Mouse (Mus musculus): ENCODE data around the gene Gfod2. TPM values are rescaled to one million over a fixed set of nuclear protein-coding genes. Genes with fewer than 3 reads are reported as not detected.
A peak's percentile ranks its signal among the peaks of the same experiment; 100 is the strongest.

Gene Gfod2
- polyA plus RNA-seq, 1 experiment from 2014 or later: 52.9 TPM

GRCm38 (mm10) chr8:105693648-105694047 is 64.8 kb downstream of the Gfod2 start:
- Histone ChIP-seq H3K4me1 (ENCODE audit: control insufficient read depth, insufficient read depth, low read length) (peaks cover 16% of the 10 kb centered on the region), H3K27ac (ENCODE audit: low read depth, low read length) (peak overlapping the region; percentile 80), H3K36me3 (ENCODE audit: control insufficient read depth, insufficient read depth, low read length) (peaks cover 22% of the 10 kb centered on the region), H3K9me3 (ENCODE audit: control insufficient read depth, low read length) (no peaks in the 10 kb centered on the region), H3K4me2 (ENCODE audit: low read depth, low read length) (peak overlapping the region; percentile 64), H3K27me3 (ENCODE audit: control insufficient read depth, insufficient read depth, low read length) (no peaks in the 10 kb centered on the region), H3K4me3 (ENCODE audit: low read depth, low read length) (peak overlapping the region; percentile 49), H3K9ac (replicated peaks; ENCODE audit: low read depth, low read length) (peak overlapping the region; percentile 62)
- WGBS: 4% methylated on average over 18 of the region's 30 CpGs
- peak; percentile 81 for ATAC-seq (ENCODE audit: low read depth)

DNA sequence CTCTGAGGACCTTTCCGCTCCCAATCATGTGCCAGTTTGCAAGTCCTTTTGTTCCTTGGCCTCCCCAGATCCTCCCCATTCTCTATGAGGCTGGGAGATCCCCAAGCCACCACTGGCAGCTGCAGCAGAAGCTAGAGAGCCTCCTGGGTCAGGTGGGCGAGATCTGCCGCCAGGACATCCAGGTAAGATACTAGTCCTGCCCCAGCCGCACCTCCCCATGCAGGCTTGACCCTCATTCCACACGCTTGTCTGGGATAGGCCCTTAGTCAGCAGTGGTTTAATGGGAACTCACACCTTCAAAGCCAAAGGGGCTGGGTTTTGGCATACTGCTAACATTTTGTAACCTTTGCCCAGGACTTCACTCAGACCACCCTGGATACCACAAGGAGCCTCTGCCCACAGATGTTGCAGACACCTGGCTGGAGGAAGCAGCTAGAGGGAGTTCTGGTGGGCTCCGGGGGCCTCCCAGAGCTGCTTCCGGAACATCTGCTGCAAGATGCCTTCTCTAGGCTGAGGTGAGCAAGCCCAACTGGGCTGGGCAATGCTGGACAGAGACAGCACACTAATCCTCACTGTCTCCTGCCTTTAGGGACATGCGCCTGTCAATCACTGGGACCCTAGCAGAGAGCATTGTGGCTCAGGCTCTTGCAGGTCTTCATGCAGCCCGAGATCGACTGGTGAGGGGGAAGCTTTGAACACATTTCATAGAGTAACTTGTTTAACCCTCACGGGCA is 65.8 kb downstream of the Gfod2 start:
- H3K9ac ChIP-seq (replicated peaks; ENCODE audit: low read depth, low read length): no peak overlapping the region
- no peak overlapping the region for H3K27ac ChIP-seq (ENCODE audit: low read depth, low read length)
- H3K9me3 ChIP-seq (ENCODE audit: control insufficient read depth, low read length): no peaks in the 10 kb centered on the region
- peaks cover 16% of the 10 kb centered on the region for H3K4me1 ChIP-seq (ENCODE audit: control insufficient read depth, insufficient read depth, low read length)
- no peak for ATAC-seq (ENCODE audit: low read depth)
- 92% methylated on average over 11 of the region's 11 CpGs for WGBS
- no peak overlapping the region for H3K4me3 ChIP-seq (ENCODE audit: low read depth, low read length)
- H3K36me3 ChIP-seq (ENCODE audit: control insufficient read depth, insufficient read depth, low read length): peaks cover 12% of the 10 kb centered on the region
- H3K4me2 ChIP-seq (ENCODE audit: low read depth, low read length): no peak overlapping the region
- H3K27me3 ChIP-seq (ENCODE audit: control insufficient read depth, insufficient read depth, low read length): no peaks in the 10 kb centered on the region

DNA sequence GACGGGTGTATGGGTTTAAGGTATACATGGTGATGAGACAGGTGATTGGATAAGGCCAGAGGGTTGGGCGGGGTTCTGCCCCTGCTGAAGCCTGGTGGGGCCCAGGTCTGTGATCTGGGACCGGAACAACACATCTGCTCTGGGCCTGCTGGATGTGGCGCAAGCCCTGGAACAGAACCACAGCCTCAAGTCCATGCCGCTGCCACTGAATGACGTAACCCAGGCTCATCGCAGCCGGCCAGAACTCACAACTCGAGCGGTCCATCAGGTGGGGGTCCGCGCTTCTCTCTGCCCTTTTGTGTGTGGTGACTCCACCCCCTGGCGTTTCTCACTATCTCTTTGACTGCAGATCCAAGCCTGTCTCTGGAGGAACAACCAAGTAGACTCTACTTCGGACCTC is 67.5 kb downstream of the Gfod2 start:
- 88% methylated on average over 14 of the region's 14 CpGs for WGBS
- Histone ChIP-seq H3K27ac (ENCODE audit: low read depth, low read length) (no peak overlapping the region), H3K36me3 (ENCODE audit: control insufficient read depth, insufficient read depth, low read length) (no peaks in the 10 kb centered on the region), H3K4me1 (ENCODE audit: control insufficient read depth, insufficient read depth, low read length) (peaks cover 16% of the 10 kb centered on the region), H3K27me3 (ENCODE audit: control insufficient read depth, insufficient read depth, low read length) (no peaks in the 10 kb centered on the region), H3K4me2 (ENCODE audit: low read depth, low read length) (no peak overlapping the region), H3K9ac (replicated peaks; ENCODE audit: low read depth, low read length) (no peak overlapping the region), H3K4me3 (ENCODE audit: low read depth, low read length) (no peak overlapping the region), H3K9me3 (ENCODE audit: control insufficient read depth, low read length) (no peaks in the 10 kb centered on the region)
- ATAC-seq (ENCODE audit: low read depth): no peak

- 91% methylated on average over 9 of the region's 9 CpGs for WGBS
- Histone ChIP-seq H3K4me3 (ENCODE audit: low read depth, low read length) (no peak overlapping the region), H3K4me1 (ENCODE audit: control insufficient read depth, insufficient read depth, low read length) (peaks cover 9% of the 10 kb centered on the region), H3K9me3 (ENCODE audit: control insufficient read depth, low read length) (no peaks in the 10 kb centered on the region), H3K36me3 (ENCODE audit: control insufficient read depth, insufficient read depth, low read length) (no peaks in the 10 kb centered on the region), H3K9ac (replicated peaks; ENCODE audit: low read depth, low read length) (no peak overlapping the region), H3K27ac (ENCODE audit: low read depth, low read length) (no peak overlapping the region), H3K4me2 (ENCODE audit: low read depth, low read length) (no peak overlapping the region), H3K27me3 (ENCODE audit: control insufficient read depth, insufficient read depth, low read length) (no peaks in the 10 kb centered on the region)
- ATAC-seq (ENCODE audit: low read depth): no peak
Measured at GRCm38 (mm10) chr8:105689983-105690360, 68.5 kb downstream of the Gfod2 start.

DNA sequence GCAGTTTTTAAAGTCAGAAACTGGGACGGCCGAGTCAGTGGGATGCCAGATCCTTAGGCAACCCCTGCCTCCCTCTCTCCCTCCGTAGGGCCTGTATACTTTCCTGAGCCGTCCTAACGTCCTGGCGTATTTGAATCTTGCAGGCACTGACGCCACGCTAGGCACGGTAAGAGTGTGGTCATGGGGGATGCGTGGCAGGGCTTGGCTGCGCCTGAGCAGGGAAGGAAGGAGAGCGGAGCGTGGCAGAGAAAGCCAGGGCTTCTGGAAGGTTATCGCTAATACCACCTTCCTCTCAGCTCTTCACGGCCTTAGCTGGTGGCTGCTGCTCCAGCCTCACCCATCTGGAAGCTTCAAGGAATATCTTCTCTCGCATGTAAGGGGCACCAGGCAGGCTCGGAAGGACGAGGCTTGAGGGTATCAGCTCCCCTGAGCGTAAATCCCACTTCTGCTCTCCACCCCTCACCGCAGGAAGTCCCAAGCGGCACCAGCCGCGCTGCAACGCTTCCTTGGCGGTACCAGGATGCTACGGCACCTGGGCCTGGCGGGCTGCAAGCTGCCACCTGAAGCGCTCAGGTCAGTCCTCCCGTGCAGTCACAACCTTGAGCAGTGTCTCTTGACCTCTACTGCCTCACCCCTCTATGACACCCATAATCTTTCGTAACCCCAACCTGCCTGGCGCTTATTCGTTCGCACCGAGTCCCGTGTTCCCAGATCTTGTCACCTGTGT is 69.0 kb downstream of the Gfod2 start:
- H3K4me3 ChIP-seq (ENCODE audit: low read depth, low read length): no peak overlapping the region
- H3K9me3 ChIP-seq (ENCODE audit: control insufficient read depth, low read length): no peaks in the 10 kb centered on the region
- no peaks in the 10 kb centered on the region for H3K27me3 ChIP-seq (ENCODE audit: control insufficient read depth, insufficient read depth, low read length)
- H3K4me2 ChIP-seq (ENCODE audit: low read depth, low read length): no peak overlapping the region
- WGBS: 66% methylated on average over 35 of the region's 35 CpGs
- H3K4me1 ChIP-seq (ENCODE audit: control insufficient read depth, insufficient read depth, low read length): peaks cover 3% of the 10 kb centered on the region; the same call in 1 of the 2 replicates
- H3K9ac ChIP-seq (replicated peaks; ENCODE audit: low read depth, low read length): no peak overlapping the region
- H3K36me3 ChIP-seq (ENCODE audit: control insufficient read depth, insufficient read depth, low read length): no peaks in the 10 kb centered on the region
- no peak for ATAC-seq (ENCODE audit: low read depth)
- no peak overlapping the region for H3K27ac ChIP-seq (ENCODE audit: low read depth, low read length)

- no peak overlapping the region for H3K9ac ChIP-seq (replicated peaks; ENCODE audit: low read depth, low read length)
- ATAC-seq (ENCODE audit: low read depth): no peak
- no peaks in the 10 kb centered on the region for H3K9me3 ChIP-seq (ENCODE audit: control insufficient read depth, low read length)
- 80% methylated on average over 14 of the region's 14 CpGs for WGBS
- no peaks in the 10 kb centered on the region for H3K4me1 ChIP-seq (ENCODE audit: control insufficient read depth, insufficient read depth, low read length)
- no peaks in the 10 kb centered on the region for H3K27me3 ChIP-seq (ENCODE audit: control insufficient read depth, insufficient read depth, low read length)
- no peak overlapping the region for H3K27ac ChIP-seq (ENCODE audit: low read depth, low read length)
- no peak overlapping the region for H3K4me3 ChIP-seq (ENCODE audit: low read depth, low read length)
- no peak overlapping the region for H3K4me2 ChIP-seq (ENCODE audit: low read depth, low read length)
- H3K36me3 ChIP-seq (ENCODE audit: control insufficient read depth, insufficient read depth, low read length): no peaks in the 10 kb centered on the region
Measured at GRCm38 (mm10) chr8:105688242-105688752, 70.2 kb downstream of the Gfod2 start.

DNA sequence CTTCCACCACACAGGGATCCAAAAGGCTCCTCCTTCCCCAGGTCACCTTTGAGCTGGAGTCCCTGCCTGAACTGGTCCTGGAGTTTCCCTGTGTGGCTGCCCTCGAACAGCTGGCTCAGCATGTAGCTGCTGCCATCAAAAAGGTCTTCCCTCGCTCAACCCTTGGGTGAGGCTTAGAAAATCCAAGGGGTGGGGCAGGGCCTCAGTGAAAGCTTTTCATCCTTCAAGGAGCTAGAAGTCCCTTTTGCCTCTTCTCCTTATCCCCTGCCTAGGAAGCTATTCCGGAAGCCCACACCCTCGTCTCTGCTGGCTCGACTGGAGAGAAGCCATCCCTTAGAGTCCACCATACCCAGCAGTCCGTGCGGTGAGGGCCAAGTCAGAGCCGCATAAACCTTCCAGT is 71.0 kb downstream of the Gfod2 start:
- H3K9me3 ChIP-seq (ENCODE audit: control insufficient read depth, low read length): no peaks in the 10 kb centered on the region
- H3K36me3 ChIP-seq (ENCODE audit: control insufficient read depth, insufficient read depth, low read length): peaks cover 7% of the 10 kb centered on the region; the same call in 1 of the 2 replicates
- no peak overlapping the region for H3K9ac ChIP-seq (replicated peaks; ENCODE audit: low read depth, low read length)
- no peaks in the 10 kb centered on the region for H3K27me3 ChIP-seq (ENCODE audit: control insufficient read depth, insufficient read depth, low read length)
- H3K4me3 ChIP-seq (ENCODE audit: low read depth, low read length): no peak overlapping the region
- WGBS: 73% methylated on average over 8 of the region's 8 CpGs
- H3K4me2 ChIP-seq (ENCODE audit: low read depth, low read length): no peak overlapping the region
- no peaks in the 10 kb centered on the region for H3K4me1 ChIP-seq (ENCODE audit: control insufficient read depth, insufficient read depth, low read length)
- no peak for ATAC-seq (ENCODE audit: low read depth)
- no peak overlapping the region for H3K27ac ChIP-seq (ENCODE audit: low read depth, low read length)

GRCm38 (mm10) chr8:105686551-105686950 is 71.9 kb downstream of the Gfod2 start:
- H3K4me1 ChIP-seq (ENCODE audit: control insufficient read depth, insufficient read depth, low read length): no peaks in the 10 kb centered on the region
- no peaks in the 10 kb centered on the region for H3K9me3 ChIP-seq (ENCODE audit: control insufficient read depth, low read length)
- H3K4me3 ChIP-seq (ENCODE audit: low read depth, low read length): no peak overlapping the region
- ATAC-seq (ENCODE audit: low read depth): no peak
- H3K36me3 ChIP-seq (ENCODE audit: control insufficient read depth, insufficient read depth, low read length): peaks cover 13% of the 10 kb centered on the region
- no peak overlapping the region for H3K9ac ChIP-seq (replicated peaks; ENCODE audit: low read depth, low read length)
- H3K4me2 ChIP-seq (ENCODE audit: low read depth, low read length): no peak overlapping the region
- H3K27ac ChIP-seq (ENCODE audit: low read depth, low read length): no peak overlapping the region
- no peaks in the 10 kb centered on the region for H3K27me3 ChIP-seq (ENCODE audit: control insufficient read depth, insufficient read depth, low read length)
- 64% methylated on average over 6 of the region's 6 CpGs for WGBS

DNA sequence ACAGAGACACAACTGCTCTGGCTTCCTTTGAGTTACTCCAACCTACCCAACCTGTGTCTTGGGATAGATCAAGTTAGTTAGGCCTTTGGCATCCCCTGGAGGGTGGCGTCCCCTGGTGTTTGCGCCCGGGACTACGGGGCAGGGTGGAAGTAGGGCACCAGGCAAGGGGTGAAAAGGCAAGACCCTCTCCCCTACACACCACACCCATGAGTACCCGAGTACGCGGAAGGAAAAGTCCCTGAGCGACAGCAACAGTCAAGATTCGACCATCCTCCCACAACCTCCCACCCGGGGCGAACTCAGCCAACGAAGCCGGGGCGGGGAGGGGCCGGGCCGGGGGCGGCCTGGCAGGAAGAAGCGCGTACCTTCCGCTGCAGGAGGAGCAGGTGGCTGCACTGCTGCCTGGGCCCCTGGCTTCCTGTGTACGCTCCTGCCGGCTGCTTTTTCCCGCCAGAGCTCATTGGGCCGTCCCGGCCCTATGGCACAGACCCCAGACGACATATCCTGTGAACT is 72.6 kb downstream of the Gfod2 start, which contains the start of gene Carmil2:
Gene Carmil2, plus strand, starts transcription at position 479 of the 513 bp plus-strand sequence.
- Histone ChIP-seq H3K27me3 (ENCODE audit: control insufficient read depth, insufficient read depth, low read length) (no peaks in the 10 kb centered on the region), H3K9me3 (ENCODE audit: control insufficient read depth, low read length) (no peaks in the 10 kb centered on the region), H3K36me3 (ENCODE audit: control insufficient read depth, insufficient read depth, low read length) (peaks cover 20% of the 10 kb centered on the region), H3K4me1 (ENCODE audit: control insufficient read depth, insufficient read depth, low read length) (no peaks in the 10 kb centered on the region), H3K27ac (ENCODE audit: low read depth, low read length) (no peak within 1 kb of the TSS), H3K4me2 (ENCODE audit: low read depth, low read length) (no peak within 1 kb of the TSS), H3K9ac (replicated peaks; ENCODE audit: low read depth, low read length) (no peak within 1 kb of the TSS), H3K4me3 (ENCODE audit: low read depth, low read length) (no peak within 1 kb of the TSS)
- 11% methylated on average over 26 of the region's 26 CpGs for WGBS
- peak; percentile 45; the same call in 1 of the 2 replicates for ATAC-seq (ENCODE audit: low read depth)

Measured in neural tube, embryonic 14.5 days (tissue).